Mouse (Mus musculus): Measurements from ENCODE around the gene Tmem252. TPM values are rescaled to one million over a fixed set of nuclear protein-coding genes. Genes with fewer than 3 reads are reported as not detected.

Gene Tmem252
- polyA plus RNA-seq, 1 experiment, result not detected

DNA sequence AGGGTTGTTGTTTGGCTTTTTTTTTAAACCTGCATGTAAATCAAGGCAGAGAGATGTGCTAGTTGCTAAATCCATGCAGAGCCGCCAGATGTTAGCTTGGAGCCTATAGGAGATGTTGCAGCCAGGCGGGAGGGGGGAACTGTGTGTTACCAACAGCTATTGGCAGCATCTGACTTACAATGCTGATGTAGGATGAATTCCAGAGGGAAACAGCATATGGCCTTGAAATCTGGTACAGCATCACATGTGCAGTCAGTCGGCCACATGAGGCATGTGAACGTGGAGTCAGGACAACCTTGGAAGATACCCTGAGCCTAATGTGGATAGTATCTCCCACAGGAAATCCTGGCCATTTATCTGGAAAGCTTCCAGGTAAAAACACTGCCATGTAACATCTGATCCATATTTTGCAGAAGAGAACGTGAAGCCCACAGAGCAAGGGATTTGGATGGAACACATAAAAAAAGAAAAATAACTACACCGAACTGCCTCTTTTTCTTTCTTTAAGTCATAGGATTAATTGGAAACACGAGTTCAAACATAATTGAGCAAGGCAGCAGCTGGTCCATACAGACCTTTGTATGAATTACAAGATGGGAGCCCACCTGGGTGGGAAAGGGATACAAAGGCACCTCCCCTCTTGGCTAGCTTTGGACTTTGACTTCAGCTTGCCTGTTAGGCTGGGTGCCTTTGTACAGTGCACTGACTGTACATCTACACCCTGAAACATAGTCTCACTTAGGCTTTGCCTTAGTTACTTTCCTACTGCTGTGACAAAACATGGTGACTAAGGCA lies 42.7 kb downstream of the Tmem252 start:
- no peak for TF ChIP-seq POLR2A (IDR thresholded peaks at IDR 0.05; ENCODE audit: borderline replicate concordance, low read depth, low read length)
- no peak for TF ChIP-seq CTCF (IDR thresholded peaks at IDR 0.05; ENCODE audit: low read depth, low read length)
- no peak overlapping the region for H3K4me3 ChIP-seq (ENCODE audit: insufficient read depth, low read length)
- H3K4me1 ChIP-seq (ENCODE audit: control insufficient read depth, insufficient read depth, low read length), result peaks cover 23% of the 10 kb centered on the region
- H3K27ac ChIP-seq (ENCODE audit: insufficient read depth, low read depth, low read length), result no peak overlapping the region

GRCm38 (mm10) chr19:24718021-24718420 lies 44.2 kb downstream of the Tmem252 start:
- no peak for TF ChIP-seq CTCF (IDR thresholded peaks at IDR 0.05; ENCODE audit: low read depth, low read length)
- TF ChIP-seq POLR2A (IDR thresholded peaks at IDR 0.05; ENCODE audit: borderline replicate concordance, low read depth, low read length), result no peak

GRCm38 (mm10) chr19:24719504-24719903 lies 45.7 kb downstream of the Tmem252 start:
- Histone ChIP-seq H3K27ac (ENCODE audit: insufficient read depth, low read depth, low read length) (peak overlapping the region; percentile 71), H3K4me1 (ENCODE audit: control insufficient read depth, insufficient read depth, low read length) (peaks cover 38% of the 10 kb centered on the region), H3K4me3 (ENCODE audit: insufficient read depth, low read length) (no peak overlapping the region)
- TF ChIP-seq CTCF (IDR thresholded peaks at IDR 0.05; ENCODE audit: low read depth, low read length), result no peak
- TF ChIP-seq POLR2A (IDR thresholded peaks at IDR 0.05; ENCODE audit: borderline replicate concordance, low read depth, low read length), result no peak

More at GRCm38 (mm10) chr19:24718021-24718420, 44.2 kb downstream of the Tmem252 start:
- Histone ChIP-seq H3K4me3 (ENCODE audit: insufficient read depth, low read length) (no peak overlapping the region), H3K27ac (ENCODE audit: insufficient read depth, low read depth, low read length) (no peak overlapping the region), H3K4me1 (ENCODE audit: control insufficient read depth, insufficient read depth, low read length) (peaks cover 27% of the 10 kb centered on the region)

DNA sequence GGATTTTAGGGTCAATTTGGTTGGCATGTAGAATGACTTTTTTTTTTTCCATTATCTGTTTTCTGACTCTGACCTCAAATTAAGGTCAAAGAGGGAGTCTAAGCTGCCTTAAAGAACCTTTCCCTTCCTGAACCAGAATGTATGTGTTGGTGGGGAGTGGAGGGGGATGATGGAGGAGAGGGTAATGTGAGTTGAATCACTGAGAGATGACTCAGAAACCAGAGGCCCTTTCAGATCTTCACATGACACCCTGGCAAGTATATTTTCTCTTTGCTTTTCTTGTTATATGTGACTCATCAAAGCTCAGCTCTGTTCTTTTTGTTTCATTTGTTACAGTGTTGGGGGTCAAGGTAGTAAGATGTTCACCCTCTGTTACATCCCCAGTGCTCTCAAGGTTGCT lies 46.6 kb downstream of the Tmem252 start:
- no peak for TF ChIP-seq POLR2A (IDR thresholded peaks at IDR 0.05; ENCODE audit: borderline replicate concordance, low read depth, low read length)
- TF ChIP-seq CTCF (IDR thresholded peaks at IDR 0.05; ENCODE audit: low read depth, low read length), result no peak
- peaks cover 39% of the 10 kb centered on the region for H3K4me1 ChIP-seq (ENCODE audit: control insufficient read depth, insufficient read depth, low read length)
- no peak overlapping the region for H3K4me3 ChIP-seq (ENCODE audit: insufficient read depth, low read length)
- H3K27ac ChIP-seq (ENCODE audit: insufficient read depth, low read depth, low read length), result peak overlapping the region; percentile 71

DNA sequence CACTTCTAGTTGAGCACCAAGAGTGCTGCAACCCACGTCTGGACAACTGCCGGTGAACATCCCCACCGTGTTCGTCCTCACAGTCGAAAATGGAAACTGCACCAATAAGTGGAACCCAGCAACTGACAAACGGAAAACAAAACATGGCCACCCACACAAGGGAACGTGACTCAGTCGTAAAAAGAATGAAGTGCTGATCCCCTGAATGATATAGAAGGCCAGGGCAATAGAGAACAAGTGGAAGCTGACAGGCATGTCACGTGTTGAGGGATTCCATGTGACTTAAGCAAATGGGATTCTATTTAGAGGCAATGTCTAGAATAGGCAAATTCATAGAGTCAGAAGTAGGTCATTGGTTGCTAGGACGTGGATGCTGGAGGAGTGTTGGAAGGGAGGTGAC lies 50.6 kb downstream of the Tmem252 start:
- no peak overlapping the region for H3K4me3 ChIP-seq (ENCODE audit: insufficient read depth, low read length)

GRCm38 (mm10) chr19:24730661-24731060 lies 56.9 kb downstream of the Tmem252 start:
- Histone ChIP-seq H3K4me1 (ENCODE audit: control insufficient read depth, insufficient read depth, low read length) (peaks cover 7% of the 10 kb centered on the region), H3K4me3 (ENCODE audit: insufficient read depth, low read length) (no peak overlapping the region), H3K27ac (ENCODE audit: insufficient read depth, low read depth, low read length) (no peak overlapping the region)
- TF ChIP-seq CTCF (IDR thresholded peaks at IDR 0.05; ENCODE audit: low read depth, low read length) (no peak), POLR2A (IDR thresholded peaks at IDR 0.05; ENCODE audit: borderline replicate concordance, low read depth, low read length) (no peak)

More for the DNA sequence above, 50.6 kb downstream of the Tmem252 start:
- peaks cover 34% of the 10 kb centered on the region for H3K4me1 ChIP-seq (ENCODE audit: control insufficient read depth, insufficient read depth, low read length)
- H3K27ac ChIP-seq (ENCODE audit: insufficient read depth, low read depth, low read length), result 0 out of 2 replicates have a peak overlapping the region, but pooled peaks have one; percentile 13
- no peak for TF ChIP-seq POLR2A (IDR thresholded peaks at IDR 0.05; ENCODE audit: borderline replicate concordance, low read depth, low read length)

Other genes with a start within 250 kb of the Tmem252 start
- 17.2 and 17.7 TPM in 2 replicates for gene Fam122a, start 196.7 kb upstream of the Tmem252 start, polyA plus RNA-seq (2012; ENCODE audit: insufficient read depth, insufficient read length, missing spikeins)
- not detected in 2 replicates for gene Pip5k1b, start 118.1 kb upstream of the Tmem252 start, polyA plus RNA-seq (2012; ENCODE audit: insufficient read depth, insufficient read length, missing spikeins)
- 0.33 and 0.83 TPM in 2 replicates for gene Pgm5, start 187.8 kb downstream of the Tmem252 start, polyA plus RNA-seq (2012; ENCODE audit: insufficient read depth, insufficient read length, missing spikeins)
- gene Gm10053, start 201.7 kb downstream of the Tmem252 start, polyA plus RNA-seq (2012; ENCODE audit: insufficient read depth, insufficient read length, missing spikeins), result 59.4 and 67.3 TPM in 2 replicates
- gene Foxd4, start 227.2 kb downstream of the Tmem252 start, polyA plus RNA-seq (2012; ENCODE audit: insufficient read depth, insufficient read length, missing spikeins), result not detected in 2 replicates